Mouse (Mus musculus) midbrain, postnatal 0 days (tissue): ENCODE data around the gene Plekho2. TPM values are rescaled to one million over a fixed set of nuclear protein-coding genes. Genes with fewer than 3 reads are reported as not detected.

Experiments used
- ATAC-seq: fragments of 200-750 bp; cut with Nextera tagmentation; 2 replicates; pipeline ENCODE4 v1.8.0; 2017; ENCODE audit warnings: moderate number of reproducible peaks, mild to moderate bottlenecking, moderate TSS enrichment, moderate library complexity; ENCODE audit not compliant: low FRiP score
- DNase-seq: peaks from one replicate; pipeline ENCODE4 v3.0.0-alpha.2; 2015; ENCODE audit warnings: low spot score
- H3K27ac ChIP-seq: fragments of 300-500 bp; sonication (generic); 2 replicates; pipeline ENCODE4 v1.5.1; 2014; ENCODE audit warnings: low read depth, mild to moderate bottlenecking, low read length, mixed read lengths
- H3K27me3 ChIP-seq: fragments of 300-500 bp; sonication (generic); 2 replicates; pipeline ENCODE4 v1.6.1; 2014; ENCODE audit warnings: low read length, control low read depth, mixed read lengths; ENCODE audit not compliant: insufficient read depth
- H3K36me3 ChIP-seq: fragments of 300-500 bp; sonication (generic); 2 replicates; pipeline ENCODE4 v1.6.1; 2014; ENCODE audit warnings: low read length, control low read depth, mixed read lengths; ENCODE audit not compliant: insufficient read depth
- H3K4me1 ChIP-seq: fragments of 300-500 bp; sonication (generic); 2 replicates; pipeline ENCODE4 v1.6.1; 2014; ENCODE audit warnings: mild to moderate bottlenecking, control low read depth, antibody characterized with exemption, low read length, mixed read lengths; ENCODE audit not compliant: insufficient read depth
- H3K4me2 ChIP-seq: fragments of 300-500 bp; sonication (generic); 2 replicates; pipeline ENCODE4 v1.6.1; 2014; ENCODE audit warnings: low read depth, mild to moderate bottlenecking, low read length, mixed read lengths; ENCODE audit not compliant: poor library complexity, severe bottlenecking
- H3K4me3 ChIP-seq: fragments of 300-500 bp; sonication (generic); 2 replicates; pipeline ENCODE4 v1.5.1; 2014; ENCODE audit warnings: low read depth, mild to moderate bottlenecking, low read length, moderate library complexity
- H3K9ac ChIP-seq: fragments of 300-500 bp; sonication (generic); replicated peaks from 2 replicates; pipeline ENCODE4 v1.6.1; 2014; ENCODE audit warnings: mild to moderate bottlenecking, low read length, moderate library complexity, mixed read lengths; ENCODE audit not compliant: poor library complexity, severe bottlenecking
- H3K9me3 ChIP-seq: fragments of 300-500 bp; sonication (generic); 2 replicates; pipeline ENCODE4 v1.6.1; 2016; ENCODE audit warnings: low read length, control low read depth
- CTCF ChIP-seq: IDR thresholded peaks from 2 replicates; pipeline ENCODE4 v1.5.1; 2016; ENCODE audit warnings: antibody characterized with exemption, mild to moderate bottlenecking
- WGBS: fragments of 180-500 bp; shearing (Covaris S2); extraction: QIAGEN DNeasy Blood & Tissue Kit; methylation state at CpG from one replicate; pipeline ENCODE4 v1.1.7; 2014; 5-methylcytosine and 5-hydroxymethylcytosine counted together
- polyA plus RNA-seq: library from polyadenylated mRNA; unstranded; fragments of >200 nt; fragmentation: Nextera tagmentation; extraction: Ambion mirVana; gene quantifications from 2 replicates; pipeline ENCODE4 v1.2.1, GENCODE M21; 2015
- total RNA-seq: library from RNA; depleted of rRNA; stranded (reverse); fragments of >200 nt; gene quantifications from 2 replicates; pipeline ENCODE4 v1.2.3, GENCODE M21; 2014

Plekho2 gene
- total and polyA plus RNA-seq, 2 experiments from 2014 or later, result 3.1 to 9.0 TPM

GRCm38 (mm10) chr9:65572837-65573236 is 7.0 kb downstream of the Plekho2 start:
- no peak overlapping the region for H3K9ac ChIP-seq
- no peak overlapping the region for H3K27ac ChIP-seq
- WGBS, result 71% methylated on average over 6 of the region's 6 CpGs
- H3K4me1 ChIP-seq, result no peaks in the 10 kb centered on the region
- H3K4me2 ChIP-seq, result no peak overlapping the region
- ATAC-seq (no peak), DNase-seq (no peak)
- H3K9me3 ChIP-seq, result no peaks in the 10 kb centered on the region
- no peak overlapping the region for H3K4me3 ChIP-seq
- H3K27me3 ChIP-seq, result no peaks in the 10 kb centered on the region
- no peaks in the 10 kb centered on the region for H3K36me3 ChIP-seq
- no peak for TF ChIP-seq CTCF

GRCm38 (mm10) chr9:65569491-65569971 is 10.3 kb downstream of the Plekho2 start:
- Histone ChIP-seq H3K9me3 (no peaks in the 10 kb centered on the region), H3K27me3 (no peaks in the 10 kb centered on the region), H3K27ac (no peak overlapping the region), H3K9ac (no peak overlapping the region), H3K36me3 (no peaks in the 10 kb centered on the region), H3K4me1 (no peaks in the 10 kb centered on the region), H3K4me2 (no peak overlapping the region), H3K4me3 (no peak overlapping the region)
- no peak for TF ChIP-seq CTCF
- WGBS, result 84% methylated on average over 6 of the region's 6 CpGs
- no peak for DNase-seq
- ATAC-seq, result no peak

- Histone ChIP-seq H3K9ac (no peak overlapping the region), H3K27ac (no peak overlapping the region), H3K4me1 (no peaks in the 10 kb centered on the region), H3K9me3 (no peaks in the 10 kb centered on the region), H3K4me2 (no peak overlapping the region), H3K36me3 (no peaks in the 10 kb centered on the region), H3K4me3 (no peak overlapping the region), H3K27me3 (no peaks in the 10 kb centered on the region)
- no peak for DNase-seq
- WGBS, result 94% methylated on average over 6 of the region's 6 CpGs
- ATAC-seq, result no peak
- TF ChIP-seq CTCF, result no peak
These were observed 11.1 kb downstream of the Plekho2 start for GRCm38 (mm10) chr9:65568787-65569186.

- H3K4me2 ChIP-seq, result no peak overlapping the region
- no peaks in the 10 kb centered on the region for H3K9me3 ChIP-seq
- H3K27ac ChIP-seq, result no peak overlapping the region
- H3K9ac ChIP-seq, result no peak overlapping the region
- no peaks in the 10 kb centered on the region for H3K36me3 ChIP-seq
- no peak for TF ChIP-seq CTCF
- ATAC-seq (no peak), DNase-seq (no peak)
- WGBS, result 100% methylated on average over 2 of the region's 2 CpGs
- H3K4me3 ChIP-seq, result no peak overlapping the region
- H3K27me3 ChIP-seq, result no peaks in the 10 kb centered on the region
- no peaks in the 10 kb centered on the region for H3K4me1 ChIP-seq
These were observed 15.1 kb downstream of the Plekho2 start for GRCm38 (mm10) chr9:65564698-65565097.

- WGBS, result 95% methylated on average over 5 of the region's 5 CpGs
- H3K9ac ChIP-seq, result no peak overlapping the region
- no peak overlapping the region for H3K4me3 ChIP-seq
- no peak for TF ChIP-seq CTCF
- H3K36me3 ChIP-seq, result no peaks in the 10 kb centered on the region
- no peaks in the 10 kb centered on the region for H3K27me3 ChIP-seq
- H3K27ac ChIP-seq, result no peak overlapping the region
- H3K4me1 ChIP-seq, result no peaks in the 10 kb centered on the region
- no peak for ATAC-seq
- no peak overlapping the region for H3K4me2 ChIP-seq
- DNase-seq, result no peak
- H3K9me3 ChIP-seq, result no peaks in the 10 kb centered on the region
These were observed 16.8 kb downstream of the Plekho2 start for GRCm38 (mm10) chr9:65563073-65563472.

- DNase-seq (peak; percentile 43), ATAC-seq (peak; percentile 85)
- Histone ChIP-seq H3K4me2 (no peak overlapping the region), H3K27me3 (no peaks in the 10 kb centered on the region), H3K36me3 (no peaks in the 10 kb centered on the region), H3K9ac (no peak overlapping the region), H3K27ac (0 out of 2 replicates have a peak overlapping the region, but pooled peaks have one; percentile 12), H3K4me3 (no peak overlapping the region), H3K9me3 (no peaks in the 10 kb centered on the region), H3K4me1 (no peaks in the 10 kb centered on the region)
- no peak for TF ChIP-seq CTCF
- 33% methylated on average over 4 of the region's 4 CpGs for whole genome bisulfite sequencing
These were observed 17.7 kb downstream of the Plekho2 start for GRCm38 (mm10) chr9:65562081-65562506.
